ENCODE assay signal across 25 mouse cellular contexts in genomic region chr2:32706971-32707370, GRCm38 (mm10). TPM values are rescaled to one million over a fixed set of nuclear protein-coding genes. Genes with fewer than 3 reads are reported as not detected.
DNase-seq lines count a peak whose midpoint lies in the region; ATAC-seq and TF ChIP-seq lines count a peak whose summit lies in the region.
"Had no signal": no experiment of that assay in that cellular context is flagged by ENCODE, and none has a peak within 500 bp of the region (broad histone marks: within the 10 kb centered on the region; RNA-seq: fewer than 3 reads in every experiment).

No protein-coding gene starts in this region.

- peak; percentile 65 for DNase-seq in gastrocnemius, adult 2 months
- no peak for DNase-seq in gastrocnemius, postnatal 14 days
- DNase-seq in heart, postnatal 4 days, result peak; percentile 4
- no peak for DNase-seq in heart, postnatal 36 days
- DNase-seq in limb, embryonic 10.5 days (ENCODE audit: low spot score), result no peak
- peak; percentile 54 for DNase-seq in skeletal muscle tissue, adult 2 months (ENCODE audit: low read depth, low spot score)
- no peak for DNase-seq in embryonic facial prominence, embryonic 10.5 days (ENCODE audit: low spot score)
- DNase-seq: adrenal gland, adult 2 months; adrenal gland, postnatal 10 days; adrenal gland, postnatal 25 days; cerebellum, adult 11 months; cerebellum, adult 18-20 months; cerebellum, adult 8-10 months; cerebellum, adult 9-11 months; cerebellum, postnatal 14 days; cerebellum, postnatal 36 days; embryo, embryonic 11 days; forebrain, postnatal 0 days had no signal

- peak overlapping the region; percentile 45 for H3K9ac ChIP-seq in limb, embryonic 13.5 days
- H3K9ac ChIP-seq: embryonic facial prominence, embryonic 12.5 days; forebrain, embryonic 13.5 days; forebrain, embryonic 15.5 days; forebrain, postnatal 0 days had no signal

- TF ChIP-seq CTCF in gastrocnemius, adult 2 months (IDR thresholded peaks at IDR 0.05), result no peak

- H3K9me3 ChIP-seq in limb, embryonic 13.5 days, result no peaks in the 10 kb centered on the region
- H3K9me3 ChIP-seq in limb, embryonic 10.5 days (replicated peaks), result no peaks in the 10 kb centered on the region
- no peaks in the 10 kb centered on the region for H3K9me3 ChIP-seq in embryonic facial prominence, embryonic 10.5 days
- H3K9me3 ChIP-seq: embryonic facial prominence, embryonic 12.5 days; forebrain, embryonic 13.5 days; forebrain, embryonic 15.5 days; G1E had no signal

- no peak overlapping the region for H3K4me2 ChIP-seq in limb, embryonic 13.5 days (replicated peaks)
- H3K4me2 ChIP-seq: embryonic facial prominence, embryonic 12.5 days; forebrain, embryonic 13.5 days; forebrain, embryonic 15.5 days had no signal

- H3K4me1 ChIP-seq in limb, embryonic 13.5 days, result peaks cover 8% of the 10 kb centered on the region
- peaks cover 10% of the 10 kb centered on the region for H3K4me1 ChIP-seq in limb, embryonic 10.5 days
- peaks cover 16% of the 10 kb centered on the region for H3K4me1 ChIP-seq in embryonic facial prominence, embryonic 10.5 days

- intact Hi-C loops in gastrocnemius, adult 2 months (cut with DNase I), result no loop called here
- intact Hi-C loops in gastrocnemius, postnatal 14 days (cut with DNase I; ENCODE audit: low total_unique reads), result no loop called here
- intact Hi-C loops in heart, postnatal 36 days (cut with DNase I), result no loop called here

- no peaks in the 10 kb centered on the region for H3K27me3 ChIP-seq in limb, embryonic 13.5 days
- no peaks in the 10 kb centered on the region for H3K27me3 ChIP-seq in limb, embryonic 10.5 days (ENCODE audit: low read depth, poor library complexity, severe bottlenecking)
- H3K27me3 ChIP-seq in embryonic facial prominence, embryonic 10.5 days (replicated peaks; ENCODE audit: low read depth, poor library complexity, severe bottlenecking), result no peaks in the 10 kb centered on the region
- H3K27me3 ChIP-seq: embryonic facial prominence, embryonic 12.5 days; forebrain, embryonic 13.5 days; forebrain, embryonic 15.5 days had no signal

- 91% methylated on average over 6 of the region's 6 CpGs for WGBS in limb, embryonic 13.5 days
- 97% methylated on average over 6 of the region's 6 CpGs for WGBS in limb, embryonic 10.5 days
- 94% methylated on average over 6 of the region's 6 CpGs for WGBS in embryonic facial prominence, embryonic 10.5 days

- ATAC-seq in limb, embryonic 13.5 days (ENCODE audit: low FRiP score, low read depth), result no peak
- ATAC-seq: forebrain, embryonic 13.5 days; forebrain, embryonic 15.5 days; forebrain, postnatal 0 days had no signal

- no peak overlapping the region for H3K4me3 ChIP-seq in gastrocnemius, adult 2 months
- no peak overlapping the region for H3K4me3 ChIP-seq in limb, embryonic 13.5 days
- H3K4me3 ChIP-seq in limb, embryonic 10.5 days, result no peak overlapping the region
- H3K4me3 ChIP-seq in embryonic facial prominence, embryonic 10.5 days, result no peak overlapping the region
- H3K4me3 ChIP-seq: embryonic facial prominence, embryonic 12.5 days; forebrain, embryonic 13.5 days; forebrain, embryonic 15.5 days had no signal

- peaks cover 96% of the 10 kb centered on the region for H3K36me3 ChIP-seq in limb, embryonic 13.5 days
- H3K36me3 ChIP-seq in limb, embryonic 10.5 days, result peaks cover 96% of the 10 kb centered on the region
- H3K36me3 ChIP-seq in embryonic facial prominence, embryonic 10.5 days (replicated peaks), result peaks cover 96% of the 10 kb centered on the region

- peak overlapping the region; percentile 48; the same call in 1 of the 2 replicates for H3K27ac ChIP-seq in gastrocnemius, adult 2 months
- no peak overlapping the region for H3K27ac ChIP-seq in limb, embryonic 13.5 days
- no peak overlapping the region for H3K27ac ChIP-seq in limb, embryonic 10.5 days
- H3K27ac ChIP-seq in embryonic facial prominence, embryonic 10.5 days (replicated peaks), result no peak overlapping the region
- H3K27ac ChIP-seq: embryonic facial prominence, embryonic 12.5 days; forebrain, embryonic 13.5 days; forebrain, embryonic 15.5 days had no signal

RNA-seq across cellular contexts. Expression of gene Fpgs, which starts 3.0 kb away (rescaled TPM):
- total RNA-seq in gastrocnemius, adult 2 months (2021), result 1 to 10 TPM; 5.9 to 6.9 TPM
- 10 to 100 TPM in 1 of 2 experiments, 1 to 10 TPM in 1; 6.7 to 11.1 TPM for total RNA-seq in gastrocnemius, postnatal 14 days (2021)
- total RNA-seq in heart, postnatal 4 days (2021), result 10 to 100 TPM; 10.5 to 12.5 TPM
- total RNA-seq in heart, postnatal 36 days (2021), result 1 to 10 TPM; 5.0 to 6.6 TPM
- 34.3 and 35.4 TPM in 2 replicates for polyA plus RNA-seq in limb, embryonic 13.5 days (2015; fragmentation: Nextera tagmentation; extraction: Ambion mirVana)
- 31.6 and 35.4 TPM in 2 replicates for polyA plus RNA-seq in limb, embryonic 10.5 days (2016; fragmentation: Nextera tagmentation; extraction: Ambion mirVana)
- 33.5 and 35.5 TPM in 2 replicates for polyA plus RNA-seq in embryonic facial prominence, embryonic 10.5 days (2016; fragmentation: Nextera tagmentation; extraction: Ambion mirVana)

RNA-seq across cellular contexts. Expression of gene Cdk9, which starts 5.9 kb away (rescaled TPM):
- total RNA-seq in gastrocnemius, adult 2 months (2021), result 10 to 100 TPM; 20.2 to 22.0 TPM
- total RNA-seq in gastrocnemius, postnatal 14 days (2021), result 10 to 100 TPM; 21.3 to 23.9 TPM
- total RNA-seq in heart, postnatal 4 days (2021), result 10 to 100 TPM; 38.2 to 46.0 TPM
- 10 to 100 TPM; 24.6 to 26.6 TPM for total RNA-seq in heart, postnatal 36 days (2021)
- polyA plus RNA-seq in limb, embryonic 13.5 days (2015; fragmentation: Nextera tagmentation; extraction: Ambion mirVana), result 106 and 112 TPM in 2 replicates
- 156 and 160 TPM in 2 replicates for polyA plus RNA-seq in limb, embryonic 10.5 days (2016; fragmentation: Nextera tagmentation; extraction: Ambion mirVana)
- 130 and 135 TPM in 2 replicates for polyA plus RNA-seq in embryonic facial prominence, embryonic 10.5 days (2016; fragmentation: Nextera tagmentation; extraction: Ambion mirVana)

RNA-seq across cellular contexts. Expression of gene Sh2d3c, which starts 13.9 kb away (rescaled TPM):
- total RNA-seq in gastrocnemius, adult 2 months (2021), result 10 to 100 TPM in 1 of 2 experiments, 1 to 10 TPM in 1; 4.4 to 12.0 TPM
- 10 to 100 TPM; 10.2 to 16.1 TPM for total RNA-seq in gastrocnemius, postnatal 14 days (2021)
- total RNA-seq in heart, postnatal 4 days (2021), result 10 to 100 TPM; 38.2 to 41.4 TPM
- total RNA-seq in heart, postnatal 36 days (2021), result 10 to 100 TPM; 26.8 to 28.1 TPM
- polyA plus RNA-seq in limb, embryonic 13.5 days (2015; fragmentation: Nextera tagmentation; extraction: Ambion mirVana), result 21.2 and 22.9 TPM in 2 replicates
- 16.2 and 20.9 TPM in 2 replicates for polyA plus RNA-seq in limb, embryonic 10.5 days (2016; fragmentation: Nextera tagmentation; extraction: Ambion mirVana)
- polyA plus RNA-seq in embryonic facial prominence, embryonic 10.5 days (2016; fragmentation: Nextera tagmentation; extraction: Ambion mirVana), result 27.1 and 27.5 TPM in 2 replicates

RNA-seq across cellular contexts. Expression of gene 6330409D20Rik, which starts 33.8 kb away (rescaled TPM):
- total RNA-seq in gastrocnemius, adult 2 months (2021), result not detected
- not detected for total RNA-seq in gastrocnemius, postnatal 14 days (2021)
- total RNA-seq in heart, postnatal 4 days (2021), result not detected
- total RNA-seq in heart, postnatal 36 days (2021), result not detected
- 0.51 TPM in 1 of 2 replicates, not detected in the other for polyA plus RNA-seq in limb, embryonic 13.5 days (2015; fragmentation: Nextera tagmentation; extraction: Ambion mirVana)
- 0.14 TPM in 1 of 2 replicates, not detected in the other for polyA plus RNA-seq in limb, embryonic 10.5 days (2016; fragmentation: Nextera tagmentation; extraction: Ambion mirVana)
- 0.52 and 0.57 TPM in 2 replicates for polyA plus RNA-seq in embryonic facial prominence, embryonic 10.5 days (2016; fragmentation: Nextera tagmentation; extraction: Ambion mirVana)
- total RNA-seq: adrenal gland, adult 2 months; adrenal gland, postnatal 25 days; common myeloid progenitor, adult 5-6 weeks; G1E had no signal
- polyA plus RNA-seq: adrenal gland, adult 2 months; C2C12; G1E had no signal

RNA-seq across cellular contexts. Expression of gene Tor2a, which starts 50.1 kb away (rescaled TPM):
- 1 to 10 TPM; 3.7 to 4.9 TPM for total RNA-seq in gastrocnemius, adult 2 months (2021)
- total RNA-seq in gastrocnemius, postnatal 14 days (2021), result 1 to 10 TPM; 7.5 to 8.2 TPM
- total RNA-seq in heart, postnatal 4 days (2021), result 10 to 100 TPM; 16.7 to 18.6 TPM
- 1 to 10 TPM; 6.8 to 9.6 TPM for total RNA-seq in heart, postnatal 36 days (2021)
- 72.7 and 74.5 TPM in 2 replicates for polyA plus RNA-seq in limb, embryonic 13.5 days (2015; fragmentation: Nextera tagmentation; extraction: Ambion mirVana)
- polyA plus RNA-seq in limb, embryonic 10.5 days (2016; fragmentation: Nextera tagmentation; extraction: Ambion mirVana), result 52.9 and 61.1 TPM in 2 replicates
- polyA plus RNA-seq in embryonic facial prominence, embryonic 10.5 days (2016; fragmentation: Nextera tagmentation; extraction: Ambion mirVana), result 48.9 and 53.5 TPM in 2 replicates

Comparison
In these comparisons a context has a peak if more than half of its experiments do, and no peak if none do; other contexts are left out.
1. DNase-seq: peak in gastrocnemius, adult 2 months (single experiment), heart, postnatal 4 days (single experiment) and skeletal muscle tissue, adult 2 months (single experiment); none in gastrocnemius, postnatal 14 days (single experiment), heart, postnatal 36 days (0 of 2), limb, embryonic 10.5 days (single experiment) and embryonic facial prominence, embryonic 10.5 days (single experiment).